Mouse (Mus musculus) liver, adult 2 months (tissue): ENCODE measurements around the gene Grik2. TPM values are rescaled to one million over a fixed set of nuclear protein-coding genes. Genes with fewer than 3 reads are reported as not detected.

Experiments used
- DNase-seq: peaks from one replicate; pipeline ENCODE4 v3.0.0-alpha.2; 2011; ENCODE audit warnings: low read depth, low spot score; ENCODE audit errors: extremely low read depth
- H3K27ac ChIP-seq: fragments of 200-500 bp; replicated peaks from 2 replicates; pipeline ENCODE4 v1.5.1; 2012; ENCODE audit warnings: low read depth, mild to moderate bottlenecking, control low read depth, inconsistent platforms, low read length; ENCODE audit not compliant: insufficient read depth
- H3K27me3 ChIP-seq: fragments of 200-500 bp; 2 replicates; pipeline ENCODE4 v1.6.1; 2012; ENCODE audit warnings: mild to moderate bottlenecking, moderate library complexity, low read length, inconsistent platforms; ENCODE audit not compliant: control insufficient read depth, insufficient read depth
- H3K36me3 ChIP-seq: fragments of 200-500 bp; 2 replicates; pipeline ENCODE4 v1.6.1; 2012; ENCODE audit warnings: low read length, inconsistent platforms; ENCODE audit not compliant: control insufficient read depth, insufficient read depth
- H3K4me1 ChIP-seq: fragments of 200-500 bp; 2 replicates; pipeline ENCODE4 v1.6.1; 2011; ENCODE audit warnings: low read length; ENCODE audit not compliant: control insufficient read depth, insufficient read depth
- H3K4me3 ChIP-seq: fragments of 200-500 bp; 2 replicates; pipeline ENCODE4 v1.5.1; 2011; ENCODE audit warnings: low read depth, mild to moderate bottlenecking, control low read depth, low read length, moderate library complexity; ENCODE audit not compliant: insufficient read depth
- H3K79me2 ChIP-seq: fragments of 200-500 bp; 2 replicates; pipeline ENCODE4 v1.6.1; 2012; ENCODE audit warnings: inconsistent platforms, mild to moderate bottlenecking, low read length, moderate library complexity; ENCODE audit not compliant: control insufficient read depth, insufficient read depth
- H3K9ac ChIP-seq: fragments of 200-500 bp; 2 replicates; pipeline ENCODE4 v1.6.1; 2012; ENCODE audit warnings: low read depth, mild to moderate bottlenecking, control low read depth, inconsistent platforms, low read length
- CTCF ChIP-seq: fragments of 200-500 bp; IDR thresholded peaks from 2 replicates; pipeline ENCODE4 v1.5.1; 2011; ENCODE audit warnings: low read depth, low read length, control low read depth
- POLR2A ChIP-seq: fragments of 200-500 bp; IDR thresholded peaks from 2 replicates; pipeline ENCODE4 v1.6.1; 2011; ENCODE audit warnings: low read length, control low read depth; ENCODE audit not compliant: insufficient read depth; ENCODE audit errors: extremely low read depth
- WGBS: fragments of 180-500 bp; shearing (Covaris S2); methylation state at CpG from one replicate; pipeline ENCODE4 v1.1.7; 2018; 5-methylcytosine and 5-hydroxymethylcytosine counted together
- polyA plus RNA-seq: library from polyadenylated mRNA; depleted of rRNA; stranded (reverse); fragments of >200 nt; gene quantifications from 2 replicates; pipeline ENCODE4 v1.2.3, GENCODE M21; 2012
- total RNA-seq: library from RNA; depleted of rRNA; stranded (reverse); fragments of >200 nt; gene quantifications from 2 replicates; pipeline ENCODE4 v1.2.3, GENCODE M21; 2014

Gene Grik2
- total and polyA plus RNA-seq, 2 experiments = not detected

DNA sequence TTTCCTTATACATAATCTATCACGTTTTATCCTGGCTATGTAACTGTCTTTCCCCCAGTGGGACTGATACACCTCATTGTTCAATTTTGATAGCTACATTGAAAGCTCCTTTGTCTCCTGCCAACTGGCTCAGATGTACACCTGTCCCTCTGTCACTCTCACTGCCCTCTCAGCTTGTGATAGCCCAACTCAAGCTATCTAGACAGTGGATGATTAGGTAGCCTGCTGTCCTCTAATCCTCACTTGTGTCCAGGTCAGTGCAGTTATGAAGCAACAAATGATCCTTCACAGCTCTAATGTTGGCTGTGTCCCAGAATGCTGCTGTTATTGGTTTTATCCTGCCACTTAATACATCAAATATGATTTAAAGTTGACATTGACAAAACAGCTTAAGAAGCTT, 246.3 kb downstream of the Grik2 start:
- WGBS = 38% methylated on average over 1 of the region's 1 CpGs

DNA sequence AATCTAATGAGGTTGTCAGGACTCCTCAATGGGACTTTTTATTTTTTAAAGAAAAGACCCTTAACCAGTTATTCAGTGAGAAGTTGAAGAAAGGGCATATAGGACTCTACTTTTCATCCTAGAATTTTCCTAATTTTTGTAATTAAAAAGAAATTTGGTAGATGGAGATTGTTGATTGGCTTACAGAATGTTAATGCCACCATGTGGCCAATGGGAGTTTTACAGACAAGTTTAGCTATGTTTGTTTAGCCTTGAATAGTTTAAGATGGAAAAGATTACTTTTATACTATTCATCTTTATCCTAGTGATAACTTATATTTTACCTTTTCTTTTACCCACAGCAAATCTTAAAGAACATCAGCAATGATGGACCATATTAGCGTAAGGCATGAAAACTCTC, 268.8 kb downstream of the Grik2 start:
- Histone ChIP-seq H3K79me2 (no peaks in the 10 kb centered on the region), H3K9ac (no peak overlapping the region), H3K4me3 (no peak overlapping the region), H3K27me3 (no peaks in the 10 kb centered on the region), H3K36me3 (no peaks in the 10 kb centered on the region), H3K27ac (no peak overlapping the region), H3K4me1 (no peaks in the 10 kb centered on the region)
- no peak for DNase-seq
- 91% methylated on average over 1 of the region's 1 CpGs for WGBS
- TF ChIP-seq CTCF (no peak), POLR2A (no peak)

More for the DNA sequence above, 246.3 kb downstream of the Grik2 start:
- Histone ChIP-seq H3K36me3 (no peaks in the 10 kb centered on the region), H3K9ac (no peak overlapping the region), H3K79me2 (no peaks in the 10 kb centered on the region), H3K27ac (no peak overlapping the region), H3K4me3 (no peak overlapping the region), H3K4me1 (no peaks in the 10 kb centered on the region), H3K27me3 (no peaks in the 10 kb centered on the region)
- DNase-seq = no peak
- TF ChIP-seq POLR2A (no peak), CTCF (no peak)

DNA sequence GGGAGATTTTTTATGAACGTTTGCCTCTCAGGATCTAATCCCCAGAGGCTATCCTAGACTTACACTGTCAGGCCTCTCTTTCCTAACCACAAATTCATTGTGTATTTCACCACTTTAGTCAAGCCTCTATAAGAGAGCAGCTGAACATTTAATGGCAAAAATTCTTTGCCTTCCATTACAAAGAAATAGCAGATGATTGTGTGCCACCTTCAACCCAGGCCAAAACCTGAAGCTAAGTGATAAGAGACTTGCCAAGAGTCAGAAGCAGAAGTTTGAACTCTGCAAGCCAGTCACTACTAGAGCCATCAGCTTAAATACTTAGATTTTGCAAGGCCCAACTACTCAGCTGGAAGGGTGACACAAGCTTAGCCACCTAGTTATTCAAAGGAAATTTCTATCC, 287.9 kb downstream of the Grik2 start:
- H3K27ac ChIP-seq = no peak overlapping the region
- no peak overlapping the region for H3K9ac ChIP-seq
- no peak overlapping the region for H3K4me3 ChIP-seq
- H3K4me1 ChIP-seq = no peaks in the 10 kb centered on the region
- H3K36me3 ChIP-seq = no peaks in the 10 kb centered on the region
- TF ChIP-seq CTCF (no peak), POLR2A (no peak)
- H3K79me2 ChIP-seq = no peaks in the 10 kb centered on the region
- no peak for DNase-seq
- 56% methylated on average over 1 of the region's 1 CpGs for WGBS
- no peaks in the 10 kb centered on the region for H3K27me3 ChIP-seq

DNA sequence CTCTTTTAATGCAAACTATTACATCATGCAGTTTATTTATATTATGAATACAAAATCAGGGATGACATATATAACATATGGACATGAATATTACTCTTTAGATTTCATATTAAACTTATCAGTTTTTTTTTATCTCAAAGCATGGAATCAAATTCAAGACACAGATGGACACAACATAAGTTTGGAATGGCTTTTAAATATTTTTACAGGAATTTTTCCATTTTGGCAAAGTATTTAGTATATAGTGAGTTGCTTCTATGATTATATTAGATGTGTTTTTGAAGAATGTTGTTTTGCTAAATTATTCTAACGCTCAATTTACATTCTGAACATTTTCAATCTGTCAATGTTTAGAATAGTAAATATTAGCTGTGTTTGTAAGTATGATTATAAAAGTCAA, 291.3 kb downstream of the Grik2 start:
- H3K9ac ChIP-seq = no peak overlapping the region
- no peaks in the 10 kb centered on the region for H3K79me2 ChIP-seq
- no peak overlapping the region for H3K4me3 ChIP-seq
- no peaks in the 10 kb centered on the region for H3K4me1 ChIP-seq
- 73% methylated on average over 1 of the region's 1 CpGs for WGBS
- TF ChIP-seq CTCF = no peak
- no peak overlapping the region for H3K27ac ChIP-seq
- DNase-seq = no peak
- no peaks in the 10 kb centered on the region for H3K27me3 ChIP-seq
- H3K36me3 ChIP-seq = no peaks in the 10 kb centered on the region

DNA sequence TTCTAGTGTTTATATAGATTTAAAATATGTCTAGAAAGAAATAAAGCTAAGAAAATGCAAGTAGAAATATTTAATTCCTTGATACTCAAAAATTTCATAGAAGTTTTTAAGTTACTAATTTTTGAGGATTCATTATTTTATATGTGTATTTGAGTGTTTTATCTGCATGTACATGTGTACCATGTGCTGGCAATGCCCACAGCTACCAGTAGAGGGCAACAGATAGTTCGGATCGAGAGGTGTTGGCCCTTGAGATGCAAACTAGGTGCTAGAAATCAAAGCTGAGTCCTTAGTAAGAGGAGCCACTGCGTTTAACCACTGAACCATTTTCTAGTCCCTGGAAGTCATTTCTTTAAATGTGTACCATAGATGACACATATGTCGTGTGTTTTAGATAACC, 307.1 kb downstream of the Grik2 start:
- H3K27me3 ChIP-seq = no peaks in the 10 kb centered on the region
- no peak overlapping the region for H3K27ac ChIP-seq
- H3K9ac ChIP-seq = no peak overlapping the region
- 61% methylated on average over 4 of the region's 4 CpGs for WGBS
- no peaks in the 10 kb centered on the region for H3K4me1 ChIP-seq
- no peak for DNase-seq
- H3K4me3 ChIP-seq = no peak overlapping the region
- TF ChIP-seq CTCF = no peak
- TF ChIP-seq POLR2A = no peak
- H3K36me3 ChIP-seq = no peaks in the 10 kb centered on the region
- no peaks in the 10 kb centered on the region for H3K79me2 ChIP-seq

DNA sequence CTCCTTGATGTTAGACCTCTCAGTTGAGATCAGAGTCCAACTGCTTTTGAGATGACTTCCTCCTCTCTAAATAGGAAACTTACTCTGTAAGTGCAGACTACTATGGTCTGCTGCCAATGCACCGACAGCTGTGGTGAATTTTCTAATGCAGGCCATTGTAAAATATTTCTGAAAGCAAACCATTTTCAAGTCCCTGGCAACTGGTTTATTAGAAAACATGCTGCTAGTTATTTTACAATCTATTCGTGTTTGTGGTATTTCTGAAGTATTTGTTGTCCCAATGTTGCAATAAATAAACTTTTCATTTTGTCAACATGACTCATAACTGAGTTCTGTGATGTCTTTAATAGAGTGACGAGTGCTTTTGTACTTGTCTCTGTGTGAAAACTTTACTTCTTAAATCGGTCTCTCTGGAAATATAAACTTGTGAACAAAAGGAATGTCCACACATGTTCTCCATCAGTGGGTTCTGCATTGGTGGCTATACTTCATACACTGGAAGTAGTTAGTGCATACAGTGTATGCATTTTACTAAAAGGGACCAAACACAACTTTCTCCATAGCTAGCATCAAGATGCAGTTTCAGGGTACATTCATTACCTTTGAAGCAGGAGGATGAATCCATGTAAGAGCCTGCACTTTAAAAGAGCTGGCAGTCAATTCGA, 308.3 kb downstream of the Grik2 start:
- TF ChIP-seq CTCF = no peak
- TF ChIP-seq POLR2A = no peak
- no peak for DNase-seq
- WGBS = 74% methylated on average over 5 of the region's 5 CpGs
- Histone ChIP-seq H3K4me1 (no peaks in the 10 kb centered on the region), H3K9ac (no peak overlapping the region), H3K4me3 (no peak overlapping the region), H3K27ac (no peak overlapping the region), H3K27me3 (no peaks in the 10 kb centered on the region), H3K79me2 (no peaks in the 10 kb centered on the region), H3K36me3 (no peaks in the 10 kb centered on the region)
